Mouse (Mus musculus) megakaryocyte, embryonic 14.5 days (primary cell): ENCODE results near the gene Sh3d19. TPM values are rescaled to one million over a fixed set of nuclear protein-coding genes. Genes with fewer than 3 reads are reported as not detected.

Source experiments
- H3K27me3 ChIP-seq: replicated peaks from 2 replicates; pipeline ENCODE3; 2012; ENCODE audit warnings: inconsistent platforms
- H3K36me3 ChIP-seq: replicated peaks from 2 replicates; pipeline ENCODE3; 2012; ENCODE audit warnings: low read length, inconsistent platforms, mixed read lengths
- H3K4me1 ChIP-seq: 2 replicates; pipeline ENCODE4 v1.6.1; 2012; ENCODE audit warnings: inconsistent platforms
- H3K4me3 ChIP-seq: replicated peaks from 2 replicates; pipeline ENCODE3; 2012; ENCODE audit warnings: moderate library complexity, mild to moderate bottlenecking, inconsistent platforms
- H3K9me3 ChIP-seq: 2 replicates; pipeline ENCODE4 v1.6.1; 2012; ENCODE audit warnings: inconsistent platforms
- FLI1 ChIP-seq: IDR thresholded peaks from 2 replicates; pipeline ENCODE4 v1.6.1; 2012; ENCODE audit warnings: low read length, inconsistent platforms, mixed read lengths
- GATA1 ChIP-seq: IDR thresholded peaks from 3 replicates; pipeline ENCODE4 v1.6.1; 2012; ENCODE audit warnings: mixed read lengths, low read length, inconsistent platforms, borderline replicate concordance
- polyA plus RNA-seq: library from polyadenylated mRNA; stranded (reverse); fragments of >175 nt; gene quantifications from 2 replicates; pipeline ENCODE4 v1.2.3, GENCODE M21; 2012; ENCODE audit warnings: low replicate concordance; ENCODE audit not compliant: insufficient read depth

Sh3d19 gene
- polyA plus RNA-seq, 1 experiment: 0.44 TPM

GRCm38 (mm10) chr3:85933586-85933985 is 37.3 kb upstream of the Sh3d19 start:
- H3K27me3 ChIP-seq: peaks cover 25% of the 10 kb centered on the region
- no peak overlapping the region for H3K4me3 ChIP-seq
- H3K4me1 ChIP-seq: no peaks in the 10 kb centered on the region
- TF ChIP-seq GATA1 (no peak), FLI1 (no peak)
- H3K36me3 ChIP-seq: no peaks in the 10 kb centered on the region
- H3K9me3 ChIP-seq: peaks cover 10% of the 10 kb centered on the region

- Histone ChIP-seq H3K4me3 (no peak overlapping the region), H3K36me3 (no peaks in the 10 kb centered on the region), H3K27me3 (peaks cover 16% of the 10 kb centered on the region), H3K4me1 (no peaks in the 10 kb centered on the region), H3K9me3 (peaks cover 17% of the 10 kb centered on the region)
- TF ChIP-seq GATA1: no peak
- no peak for TF ChIP-seq FLI1
Observed at GRCm38 (mm10) chr3:85950914-85951313, 20.0 kb upstream of the Sh3d19 start.

- H3K9me3 ChIP-seq: peaks cover 19% of the 10 kb centered on the region
- H3K27me3 ChIP-seq: peaks cover 13% of the 10 kb centered on the region
- H3K4me1 ChIP-seq: no peaks in the 10 kb centered on the region
- no peak for TF ChIP-seq FLI1
- TF ChIP-seq GATA1: no peak
- H3K36me3 ChIP-seq: no peaks in the 10 kb centered on the region
- no peak overlapping the region for H3K4me3 ChIP-seq
Observed at GRCm38 (mm10) chr3:85952696-85953283, 18.1 kb upstream of the Sh3d19 start.

GRCm38 (mm10) chr3:85955269-85955668 is 15.6 kb upstream of the Sh3d19 start:
- no peak overlapping the region for H3K4me3 ChIP-seq
- peaks cover 14% of the 10 kb centered on the region for H3K27me3 ChIP-seq
- peaks cover 10% of the 10 kb centered on the region; the same call in 1 of the 2 replicates for H3K9me3 ChIP-seq
- no peaks in the 10 kb centered on the region for H3K4me1 ChIP-seq
- H3K36me3 ChIP-seq: no peaks in the 10 kb centered on the region
- TF ChIP-seq GATA1 (no peak), FLI1 (no peak)

GRCm38 (mm10) chr3:85955704-85956103 is 15.2 kb upstream of the Sh3d19 start:
- TF ChIP-seq FLI1 (no peak), GATA1 (no peak)
- peaks cover 10% of the 10 kb centered on the region; the same call in 1 of the 2 replicates for H3K9me3 ChIP-seq
- no peaks in the 10 kb centered on the region for H3K36me3 ChIP-seq
- peaks cover 14% of the 10 kb centered on the region for H3K27me3 ChIP-seq
- no peaks in the 10 kb centered on the region for H3K4me1 ChIP-seq
- H3K4me3 ChIP-seq: no peak overlapping the region

- H3K4me3 ChIP-seq: no peak overlapping the region
- TF ChIP-seq FLI1: no peak
- TF ChIP-seq GATA1: no peak
- H3K9me3 ChIP-seq: peaks cover 22% of the 10 kb centered on the region
- peaks cover 4% of the 10 kb centered on the region; the same call in 1 of the 2 replicates for H3K4me1 ChIP-seq
- no peaks in the 10 kb centered on the region for H3K36me3 ChIP-seq
- peaks cover 8% of the 10 kb centered on the region for H3K27me3 ChIP-seq
Observed at GRCm38 (mm10) chr3:85959669-85960068, 11.2 kb upstream of the Sh3d19 start.

- no peak for TF ChIP-seq FLI1
- no peak for TF ChIP-seq GATA1
- Histone ChIP-seq H3K4me1 (peaks cover 4% of the 10 kb centered on the region; the same call in 1 of the 2 replicates), H3K27me3 (peaks cover 8% of the 10 kb centered on the region), H3K36me3 (no peaks in the 10 kb centered on the region), H3K9me3 (peaks cover 17% of the 10 kb centered on the region), H3K4me3 (no peak overlapping the region)
Observed at GRCm38 (mm10) chr3:85961134-85961533, 9.8 kb upstream of the Sh3d19 start.

GRCm38 (mm10) chr3:85965479-85965878 is 5.4 kb upstream of the Sh3d19 start:
- H3K4me1 ChIP-seq: peaks cover 5% of the 10 kb centered on the region; the same call in 1 of the 2 replicates

GRCm38 (mm10) chr3:85969040-85969439 is 1.9 kb upstream of the Sh3d19 start:
- Histone ChIP-seq H3K9me3 (peaks cover 4% of the 10 kb centered on the region; the same call in 1 of the 2 replicates), H3K36me3 (no peaks in the 10 kb centered on the region), H3K4me1 (peaks cover 14% of the 10 kb centered on the region), H3K27me3 (peaks cover 37% of the 10 kb centered on the region), H3K4me3 (no peak overlapping the region)
- TF ChIP-seq FLI1 (no peak), GATA1 (no peak)

More at GRCm38 (mm10) chr3:85965479-85965878, 5.4 kb upstream of the Sh3d19 start:
- Histone ChIP-seq H3K9me3 (peaks cover 12% of the 10 kb centered on the region), H3K36me3 (no peaks in the 10 kb centered on the region), H3K4me3 (no peak overlapping the region), H3K27me3 (peaks cover 19% of the 10 kb centered on the region)
- TF ChIP-seq FLI1 (no peak), GATA1 (no peak)

- H3K4me1 ChIP-seq: peaks cover 14% of the 10 kb centered on the region
- H3K27me3 ChIP-seq: peaks cover 37% of the 10 kb centered on the region
- TF ChIP-seq FLI1: no peak
- no peak for TF ChIP-seq GATA1
- no peaks in the 10 kb centered on the region for H3K36me3 ChIP-seq
- no peaks in the 10 kb centered on the region for H3K9me3 ChIP-seq
- peak overlapping the region; percentile 92 for H3K4me3 ChIP-seq
Observed at GRCm38 (mm10) chr3:85971599-85971975, 678 bp downstream of the Sh3d19 start.
